Mouse (Mus musculus) bone marrow macrophage, adult 2 months (primary cell): ENCODE data around the gene Dusp27.

ENCODE experiments used
- CTCF ChIP-seq: IDR thresholded peaks from 2 replicates; pipeline ENCODE4 v1.5.1; 2012; ENCODE audit warnings: low read depth, mild to moderate bottlenecking, low read length, moderate library complexity
- POLR2A ChIP-seq: IDR thresholded peaks from 2 replicates; pipeline ENCODE4 v1.6.1; 2012; ENCODE audit warnings: mild to moderate bottlenecking, low read depth, low read length, borderline replicate concordance

DNA sequence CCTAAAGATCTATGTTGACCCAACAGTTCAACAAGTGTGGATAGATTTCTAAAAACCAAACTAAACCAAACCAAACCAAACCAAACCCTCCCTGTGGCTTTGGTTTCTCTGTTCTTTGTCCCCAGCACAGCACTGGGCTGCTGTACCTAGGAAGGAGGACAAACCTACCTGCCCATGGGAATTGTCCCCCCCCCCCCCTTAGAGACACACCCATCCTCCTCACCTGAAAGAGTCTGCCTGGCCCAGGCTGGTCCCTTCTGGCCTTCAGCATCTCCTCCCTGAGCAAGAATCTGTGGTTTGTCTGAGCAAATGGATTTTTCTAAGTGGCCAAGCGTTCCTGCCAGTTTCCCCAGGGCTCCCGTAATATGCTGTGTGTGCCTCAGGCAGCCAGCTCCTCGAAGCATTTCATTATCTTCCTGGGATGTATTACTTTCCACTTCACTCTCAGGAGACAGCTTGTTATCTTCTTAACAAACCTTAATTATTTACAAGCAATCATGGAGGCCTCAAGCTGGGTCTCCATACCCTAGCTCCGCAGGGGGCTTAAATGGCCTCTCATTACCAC lies 12.0 kb upstream of the Dusp27 start:
- no peak for TF ChIP-seq POLR2A
- no peak for TF ChIP-seq CTCF
